Mouse (Mus musculus): ENCODE measurements around the gene Adra2b.

DNA sequence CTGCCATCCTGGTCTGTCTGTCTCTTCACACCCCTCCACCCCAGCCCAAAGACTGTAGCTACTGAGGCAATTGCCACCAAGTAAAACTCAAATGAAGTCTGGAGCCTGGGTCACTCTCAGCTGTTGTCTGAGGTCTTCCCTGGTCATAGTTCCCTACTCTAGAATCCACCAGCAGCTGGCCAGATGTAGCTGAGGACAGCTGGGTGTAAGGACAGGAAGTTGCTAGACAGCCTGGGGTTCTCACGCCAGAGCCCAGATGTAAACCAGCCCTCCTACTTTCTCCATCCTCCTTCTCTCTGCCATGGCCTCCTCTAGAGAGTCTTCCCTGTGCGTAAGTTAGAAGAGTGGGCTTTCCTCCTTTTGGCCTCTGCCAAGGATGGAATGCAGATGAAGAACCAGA is 24.5 kb downstream of the Adra2b start:
- TF ChIP-seq ZNF384 (IDR thresholded peaks at IDR 0.05; ENCODE audit: low read depth, low read length) = no peak
- TF ChIP-seq MAFK (IDR thresholded peaks at IDR 0.05; ENCODE audit: insufficient read depth, low read depth, low read length) = no peak
- TF ChIP-seq CHD2 (IDR thresholded peaks at IDR 0.05; ENCODE audit: low read depth, low read length) = no peak
- TF ChIP-seq HCFC1 (IDR thresholded peaks at IDR 0.05; ENCODE audit: borderline replicate concordance, insufficient read depth, low read length) = no peak
